Mouse (Mus musculus): ENCODE results near the gene Rgs13.

- no peak for TF ChIP-seq CTCF (IDR thresholded peaks at IDR 0.05; ENCODE audit: extremely low read depth, insufficient read depth, insufficient read length, insufficient replicate concordance)
- no peak for TF ChIP-seq POLR2A (IDR thresholded peaks at IDR 0.05; ENCODE audit: low read depth, low read length)
These were observed 86.8 kb downstream of the Rgs13 start for GRCm38 (mm10) chr1:144090410-144090809.
